Mouse (Mus musculus) intestine, embryonic 16.5 days (tissue): ENCODE measurements at regions not wholly inside any gene's neighbourhood (a gene's known extent, or its start where the extent isn't known, plus 50 kb on each side); places are given as distances from the start of the nearest gene placed in this dataset.
A peak's percentile ranks its signal among the peaks of the same experiment; 100 is the strongest.

Source experiments
- ATAC-seq: fragments of 200-750 bp; cut with Nextera tagmentation; 2 replicates; pipeline ENCODE4 v1.8.0; 2017; ENCODE audit warnings: moderate TSS enrichment, moderate library complexity
- H3K27ac ChIP-seq: fragments of 300-500 bp; sonication (generic); 2 replicates; pipeline ENCODE4 v1.5.1; 2014; ENCODE audit warnings: mild to moderate bottlenecking, low read length
- H3K27me3 ChIP-seq: fragments of 300-500 bp; sonication (generic); replicated peaks from 2 replicates; pipeline ENCODE4 v1.6.1; 2014; ENCODE audit warnings: low read length, control low read depth, mixed read lengths; ENCODE audit not compliant: control insufficient read depth, insufficient read depth
- H3K36me3 ChIP-seq: fragments of 300-500 bp; sonication (generic); 2 replicates; pipeline ENCODE4 v1.6.1; 2014; ENCODE audit warnings: low read length, control low read depth; ENCODE audit not compliant: control insufficient read depth, insufficient read depth
- H3K4me1 ChIP-seq: fragments of 300-500 bp; sonication (generic); 2 replicates; pipeline ENCODE4 v1.6.1; 2014; ENCODE audit warnings: low read length, control low read depth, mixed read lengths; ENCODE audit not compliant: control insufficient read depth, insufficient read depth
- H3K4me2 ChIP-seq: fragments of 300-500 bp; sonication (generic); 2 replicates; pipeline ENCODE4 v1.6.1; 2014; ENCODE audit warnings: low read depth, low read length, control low read depth
- H3K4me3 ChIP-seq: fragments of 300-500 bp; sonication (generic); 2 replicates; pipeline ENCODE4 v1.5.1; 2014; ENCODE audit warnings: mild to moderate bottlenecking, low read length
- H3K9ac ChIP-seq: fragments of 300-500 bp; sonication (generic); 2 replicates; pipeline ENCODE4 v1.6.1; 2014; ENCODE audit warnings: low read depth, low read length
- H3K9me3 ChIP-seq: fragments of 300-500 bp; sonication (generic); 2 replicates; pipeline ENCODE4 v1.6.1; 2016; ENCODE audit warnings: low read length, control low read depth; ENCODE audit not compliant: control insufficient read depth
- WGBS: fragments of 180-500 bp; shearing (Covaris S2); extraction: QIAGEN DNeasy Blood & Tissue Kit; methylation state at CpG from one replicate; pipeline ENCODE4 v1.1.7; 2014; 5-methylcytosine and 5-hydroxymethylcytosine counted together

DNA sequence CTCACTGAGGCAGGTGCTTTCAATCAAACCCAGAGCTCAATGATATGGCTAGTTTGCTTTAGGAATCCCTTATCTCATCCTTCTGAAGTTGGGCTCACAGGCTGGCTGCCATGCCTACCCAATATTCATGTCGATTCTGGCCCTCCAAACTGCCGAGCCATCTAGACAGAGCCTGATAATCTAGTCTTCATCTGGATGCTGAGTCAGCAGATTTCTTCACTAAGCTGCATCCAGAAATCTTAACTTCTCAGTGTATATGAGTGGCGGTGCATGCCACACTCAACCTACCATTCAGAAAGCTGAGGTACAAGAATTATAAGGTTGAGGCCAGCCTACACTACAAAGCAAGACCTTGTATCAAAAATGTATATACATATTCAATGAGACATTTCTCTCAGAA, 136.9 kb downstream of the Cyp26b1 start:
- Histone ChIP-seq H3K9me3 (no peaks in the 10 kb centered on the region), H3K4me3 (no peak overlapping the region), H3K27me3 (no peaks in the 10 kb centered on the region), H3K27ac (no peak overlapping the region), H3K36me3 (no peaks in the 10 kb centered on the region), H3K9ac (no peak overlapping the region), H3K4me2 (no peak overlapping the region), H3K4me1 (no peaks in the 10 kb centered on the region)
- ATAC-seq = no peak
- 88% methylated on average over 3 of the region's 3 CpGs for WGBS

- Histone ChIP-seq H3K4me1 (no peaks in the 10 kb centered on the region), H3K4me2 (no peak overlapping the region), H3K27me3 (no peaks in the 10 kb centered on the region), H3K27ac (no peak overlapping the region), H3K9me3 (no peaks in the 10 kb centered on the region; the same call in 1 of the 2 replicates), H3K9ac (no peak overlapping the region), H3K4me3 (no peak overlapping the region), H3K36me3 (no peaks in the 10 kb centered on the region)
- 39% methylated on average over 4 of the region's 4 CpGs for WGBS
- ATAC-seq = no peak
These were observed 148.6 kb downstream of the Cyp26b1 start for GRCm38 (mm10) chr6:84445093-84445492.

- Histone ChIP-seq H3K4me1 (no peaks in the 10 kb centered on the region), H3K27ac (no peak overlapping the region), H3K4me2 (no peak overlapping the region), H3K27me3 (no peaks in the 10 kb centered on the region), H3K4me3 (no peak overlapping the region), H3K9me3 (no peaks in the 10 kb centered on the region; the same call in 1 of the 2 replicates), H3K36me3 (no peaks in the 10 kb centered on the region), H3K9ac (no peak overlapping the region)
- 71% methylated on average over 1 of the region's 1 CpGs for WGBS
- no peak for ATAC-seq
These were observed 151.0 kb downstream of the Cyp26b1 start for GRCm38 (mm10) chr6:84442667-84443066.

- 79% methylated on average over 5 of the region's 5 CpGs for WGBS
These were observed 151.8 kb downstream of the Cyp26b1 start for GRCm38 (mm10) chr6:84441721-84442480.

GRCm38 (mm10) chr6:84436716-84437115, 157.0 kb downstream of the Cyp26b1 start:
- no peak for ATAC-seq
- no peak overlapping the region for H3K9ac ChIP-seq
- H3K9me3 ChIP-seq = no peaks in the 10 kb centered on the region; the same call in 1 of the 2 replicates
- no peaks in the 10 kb centered on the region for H3K4me1 ChIP-seq
- H3K27me3 ChIP-seq = no peaks in the 10 kb centered on the region
- H3K27ac ChIP-seq = no peak overlapping the region
- no peak overlapping the region for H3K4me2 ChIP-seq
- WGBS = 90% methylated on average over 1 of the region's 1 CpGs
- H3K36me3 ChIP-seq = no peaks in the 10 kb centered on the region
- no peak overlapping the region for H3K4me3 ChIP-seq

More at GRCm38 (mm10) chr6:84441721-84442480, 151.8 kb downstream of the Cyp26b1 start:
- H3K27ac ChIP-seq = no peak overlapping the region
- no peaks in the 10 kb centered on the region for H3K36me3 ChIP-seq
- no peak overlapping the region for H3K4me2 ChIP-seq
- no peaks in the 10 kb centered on the region; the same call in 1 of the 2 replicates for H3K9me3 ChIP-seq
- no peaks in the 10 kb centered on the region for H3K4me1 ChIP-seq
- ATAC-seq = no peak
- H3K4me3 ChIP-seq = no peak overlapping the region
- H3K27me3 ChIP-seq = no peaks in the 10 kb centered on the region
- no peak overlapping the region for H3K9ac ChIP-seq

- no peaks in the 10 kb centered on the region for H3K27me3 ChIP-seq
- 85% methylated on average over 6 of the region's 6 CpGs for WGBS
These were observed 159.2 kb downstream of the Cyp26b1 start for GRCm38 (mm10) chr6:84434532-84434931.

DNA sequence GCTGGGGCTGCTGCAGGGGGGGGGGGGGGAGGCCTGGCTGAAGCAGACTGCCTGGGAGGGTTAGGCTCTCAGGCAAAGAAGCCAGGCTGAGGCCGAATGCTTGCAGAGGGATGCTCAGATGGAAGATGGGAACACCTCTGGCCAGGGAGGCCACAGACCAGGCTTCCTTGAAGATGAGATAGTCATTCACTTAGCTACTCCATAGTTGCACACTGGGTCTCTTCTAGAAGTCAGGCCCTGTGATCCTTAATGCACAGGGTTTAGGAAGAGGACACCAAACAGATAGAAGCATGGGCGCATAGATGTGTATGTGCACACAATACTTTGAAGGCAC, 162.1 kb downstream of the Cyp26b1 start:
- H3K4me1 ChIP-seq = no peaks in the 10 kb centered on the region
- WGBS = 80% methylated on average over 2 of the region's 2 CpGs
- H3K27me3 ChIP-seq = no peaks in the 10 kb centered on the region

More at GRCm38 (mm10) chr6:84434532-84434931, 159.2 kb downstream of the Cyp26b1 start:
- H3K9ac ChIP-seq = no peak overlapping the region
- ATAC-seq = no peak
- H3K4me3 ChIP-seq = no peak overlapping the region
- no peaks in the 10 kb centered on the region for H3K4me1 ChIP-seq
- no peak overlapping the region for H3K27ac ChIP-seq
- no peaks in the 10 kb centered on the region for H3K36me3 ChIP-seq
- no peaks in the 10 kb centered on the region for H3K9me3 ChIP-seq
- H3K4me2 ChIP-seq = no peak overlapping the region

DNA sequence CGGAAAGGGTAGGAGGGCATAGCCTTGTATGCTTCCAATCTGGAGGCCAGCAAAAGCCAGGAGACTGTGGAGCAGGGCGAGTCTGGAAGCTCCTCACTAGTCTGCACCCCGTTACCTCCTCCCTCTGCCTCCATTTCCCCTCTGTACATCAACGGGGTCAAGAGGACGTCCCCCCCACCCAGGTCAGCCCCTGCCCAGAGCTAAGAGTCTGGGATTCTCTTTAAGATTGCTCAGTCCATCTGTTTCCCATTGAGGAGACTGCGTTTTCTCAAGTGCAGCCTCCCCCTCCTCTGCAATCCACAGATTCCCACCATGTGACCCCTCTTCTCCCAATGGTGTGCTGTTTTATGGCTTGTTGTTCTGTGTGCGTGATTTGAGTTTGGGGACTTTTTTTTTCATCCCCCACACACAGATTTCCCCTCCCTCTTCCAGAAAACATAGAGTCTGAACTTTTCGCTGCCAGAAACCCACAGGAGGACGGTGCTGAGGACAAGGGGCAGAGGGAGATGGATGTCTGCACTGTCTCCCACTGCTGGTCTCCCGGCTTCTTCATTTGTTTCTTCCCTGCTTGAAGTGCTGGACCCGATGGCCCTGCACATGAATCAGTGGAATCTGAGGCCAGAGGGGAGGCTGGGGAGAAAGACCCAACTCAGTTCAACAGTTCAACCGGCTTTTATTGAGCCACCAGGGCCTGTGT, 162.6 kb downstream of the Cyp26b1 start:
- Histone ChIP-seq H3K27ac (no peak overlapping the region), H3K9ac (no peak overlapping the region), H3K4me2 (no peak overlapping the region), H3K4me1 (no peaks in the 10 kb centered on the region), H3K9me3 (no peaks in the 10 kb centered on the region), H3K36me3 (no peaks in the 10 kb centered on the region), H3K27me3 (no peaks in the 10 kb centered on the region), H3K4me3 (no peak overlapping the region)
- ATAC-seq = peak; percentile 42
- 49% methylated on average over 12 of the region's 12 CpGs for WGBS

More for the DNA sequence above, 162.1 kb downstream of the Cyp26b1 start:
- Histone ChIP-seq H3K36me3 (no peaks in the 10 kb centered on the region), H3K9ac (no peak overlapping the region), H3K4me3 (no peak overlapping the region), H3K4me2 (no peak overlapping the region), H3K27ac (no peak overlapping the region), H3K9me3 (no peaks in the 10 kb centered on the region)
- ATAC-seq = no peak

DNA sequence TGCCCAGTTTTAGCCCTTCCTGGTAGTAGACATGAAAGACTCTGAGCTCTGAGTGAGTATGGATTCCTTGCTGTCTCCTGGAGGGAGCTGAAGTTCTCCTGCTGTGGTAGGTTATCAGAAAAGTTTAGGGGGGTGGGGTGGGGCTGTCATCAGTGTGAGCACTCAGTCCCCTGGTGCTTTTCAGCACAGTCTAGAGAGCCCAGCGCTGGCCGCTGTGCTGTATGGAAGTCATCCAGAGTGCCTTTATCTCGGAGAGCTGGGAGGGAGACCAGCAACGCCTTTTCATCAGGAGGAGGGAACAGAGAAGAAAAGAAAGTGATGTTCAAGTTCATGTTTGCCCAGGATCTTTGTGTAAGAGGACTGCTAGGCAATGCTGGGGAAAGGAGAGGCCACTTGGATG, 163.6 kb downstream of the Cyp26b1 start:
- Histone ChIP-seq H3K36me3 (no peaks in the 10 kb centered on the region), H3K27me3 (no peaks in the 10 kb centered on the region; the same call in 1 of the 2 replicates), H3K4me3 (no peak overlapping the region), H3K4me1 (no peaks in the 10 kb centered on the region), H3K9ac (no peak overlapping the region), H3K9me3 (no peaks in the 10 kb centered on the region), H3K4me2 (no peak overlapping the region), H3K27ac (no peak overlapping the region)
- 60% methylated on average over 4 of the region's 4 CpGs for WGBS
- no peak for ATAC-seq
